Mouse (Mus musculus): ENCODE results near the gene Ptcra. TPM values are rescaled to one million over a fixed set of nuclear protein-coding genes. Genes with fewer than 3 reads are reported as not detected.

The Ptcra gene
- polyA plus RNA-seq, 1 experiment from 2014 or later: not detected

GRCm38 (mm10) chr17:46724477-46725084 is 38.9 kb downstream of the Ptcra start:
- no peak overlapping the region for H3K27ac ChIP-seq (ENCODE audit: low read depth, low read length)
- no peak overlapping the region for H3K9ac ChIP-seq (ENCODE audit: low read depth, low read length)
- peaks cover 15% of the 10 kb centered on the region for H3K36me3 ChIP-seq (ENCODE audit: control insufficient read depth, insufficient read depth, low read length)
- no peaks in the 10 kb centered on the region for H3K4me1 ChIP-seq (ENCODE audit: control insufficient read depth, insufficient read depth, low read depth, low read length)
- ATAC-seq: no peak
- no peaks in the 10 kb centered on the region for H3K9me3 ChIP-seq (ENCODE audit: control insufficient read depth, low read length)
- WGBS: 81% methylated on average over 20 of the region's 20 CpGs
- H3K27me3 ChIP-seq (replicated peaks; ENCODE audit: control insufficient read depth, insufficient read depth, low read length): no peaks in the 10 kb centered on the region
- H3K4me2 ChIP-seq (ENCODE audit: low read length): no peak overlapping the region
- no peak overlapping the region for H3K4me3 ChIP-seq (ENCODE audit: low read length)

- Histone ChIP-seq H3K36me3 (ENCODE audit: control insufficient read depth, insufficient read depth, low read length) (peaks cover 22% of the 10 kb centered on the region), H3K27me3 (replicated peaks; ENCODE audit: control insufficient read depth, insufficient read depth, low read length) (no peaks in the 10 kb centered on the region), H3K27ac (ENCODE audit: low read depth, low read length) (no peak overlapping the region), H3K4me1 (ENCODE audit: control insufficient read depth, insufficient read depth, low read depth, low read length) (no peaks in the 10 kb centered on the region), H3K4me2 (ENCODE audit: low read length) (no peak overlapping the region), H3K9ac (ENCODE audit: low read depth, low read length) (no peak overlapping the region), H3K9me3 (ENCODE audit: control insufficient read depth, low read length) (no peaks in the 10 kb centered on the region), H3K4me3 (ENCODE audit: low read length) (no peak overlapping the region)
- no peak for ATAC-seq
- 88% methylated on average over 7 of the region's 7 CpGs for WGBS
Measured at GRCm38 (mm10) chr17:46721077-46721476, 42.4 kb downstream of the Ptcra start.

- no peak overlapping the region for H3K9ac ChIP-seq (ENCODE audit: low read depth, low read length)
- 93% methylated on average over 11 of the region's 11 CpGs for WGBS
Measured at GRCm38 (mm10) chr17:46714756-46715481, 48.6 kb downstream of the Ptcra start.

GRCm38 (mm10) chr17:46713849-46714248 is 49.7 kb downstream of the Ptcra start:
- no peak overlapping the region for H3K4me2 ChIP-seq (ENCODE audit: low read length)
- ATAC-seq: no peak
- no peak overlapping the region for H3K9ac ChIP-seq (ENCODE audit: low read depth, low read length)
- H3K36me3 ChIP-seq (ENCODE audit: control insufficient read depth, insufficient read depth, low read length): peaks cover 24% of the 10 kb centered on the region
- H3K4me3 ChIP-seq (ENCODE audit: low read length): no peak overlapping the region
- WGBS: 84% methylated on average over 9 of the region's 9 CpGs
- H3K27me3 ChIP-seq (replicated peaks; ENCODE audit: control insufficient read depth, insufficient read depth, low read length): no peaks in the 10 kb centered on the region
- no peaks in the 10 kb centered on the region for H3K9me3 ChIP-seq (ENCODE audit: control insufficient read depth, low read length)
- no peak overlapping the region for H3K27ac ChIP-seq (ENCODE audit: low read depth, low read length)
- peaks cover 12% of the 10 kb centered on the region for H3K4me1 ChIP-seq (ENCODE audit: control insufficient read depth, insufficient read depth, low read depth, low read length)

More at GRCm38 (mm10) chr17:46714756-46715481, 48.6 kb downstream of the Ptcra start:
- Histone ChIP-seq H3K4me3 (ENCODE audit: low read length) (no peak overlapping the region), H3K9me3 (ENCODE audit: control insufficient read depth, low read length) (no peaks in the 10 kb centered on the region), H3K4me1 (ENCODE audit: control insufficient read depth, insufficient read depth, low read depth, low read length) (peaks cover 12% of the 10 kb centered on the region), H3K36me3 (ENCODE audit: control insufficient read depth, insufficient read depth, low read length) (peaks cover 24% of the 10 kb centered on the region), H3K4me2 (ENCODE audit: low read length) (no peak overlapping the region), H3K27ac (ENCODE audit: low read depth, low read length) (no peak overlapping the region), H3K27me3 (replicated peaks; ENCODE audit: control insufficient read depth, insufficient read depth, low read length) (no peaks in the 10 kb centered on the region)
- ATAC-seq: no peak

GRCm38 (mm10) chr17:46712442-46712841 is 51.1 kb downstream of the Ptcra start:
- H3K27me3 ChIP-seq (replicated peaks; ENCODE audit: control insufficient read depth, insufficient read depth, low read length): no peaks in the 10 kb centered on the region
- H3K36me3 ChIP-seq (ENCODE audit: control insufficient read depth, insufficient read depth, low read length): peaks cover 24% of the 10 kb centered on the region
- WGBS: 77% methylated on average over 7 of the region's 7 CpGs
- no peak overlapping the region for H3K27ac ChIP-seq (ENCODE audit: low read depth, low read length)
- peaks cover 12% of the 10 kb centered on the region for H3K4me1 ChIP-seq (ENCODE audit: control insufficient read depth, insufficient read depth, low read depth, low read length)
- H3K4me2 ChIP-seq (ENCODE audit: low read length): peak overlapping the region; percentile 89
- no peaks in the 10 kb centered on the region for H3K9me3 ChIP-seq (ENCODE audit: control insufficient read depth, low read length)
- H3K9ac ChIP-seq (ENCODE audit: low read depth, low read length): peak overlapping the region; percentile 95
- no peak for ATAC-seq
- H3K4me3 ChIP-seq (ENCODE audit: low read length): peak overlapping the region; percentile 98

GRCm38 (mm10) chr17:46711612-46712271 is 51.8 kb downstream of the Ptcra start:
- peak; percentile 71 for ATAC-seq
- Histone ChIP-seq H3K36me3 (ENCODE audit: control insufficient read depth, insufficient read depth, low read length) (peaks cover 20% of the 10 kb centered on the region), H3K9me3 (ENCODE audit: control insufficient read depth, low read length) (no peaks in the 10 kb centered on the region), H3K27me3 (replicated peaks; ENCODE audit: control insufficient read depth, insufficient read depth, low read length) (no peaks in the 10 kb centered on the region), H3K9ac (ENCODE audit: low read depth, low read length) (peak overlapping the region; percentile 95), H3K4me2 (ENCODE audit: low read length) (peak overlapping the region; percentile 89), H3K4me1 (ENCODE audit: control insufficient read depth, insufficient read depth, low read depth, low read length) (peaks cover 12% of the 10 kb centered on the region), H3K4me3 (ENCODE audit: low read length) (peak overlapping the region; percentile 98), H3K27ac (ENCODE audit: low read depth, low read length) (peak overlapping the region; percentile 80)
- WGBS: 1% methylated on average over 45 of the region's 76 CpGs

- no peaks in the 10 kb centered on the region for H3K9me3 ChIP-seq (ENCODE audit: control insufficient read depth, low read length)
- no peaks in the 10 kb centered on the region for H3K27me3 ChIP-seq (replicated peaks; ENCODE audit: control insufficient read depth, insufficient read depth, low read length)
- ATAC-seq: peak; percentile 94
- peak within 1 kb of the TSS; percentile 89 for H3K4me2 ChIP-seq (ENCODE audit: low read length)
- peak within 1 kb of the TSS; percentile 98 for H3K4me3 ChIP-seq (ENCODE audit: low read length)
- 8% methylated on average over 36 of the region's 36 CpGs for WGBS
- H3K27ac ChIP-seq (ENCODE audit: low read depth, low read length): peak within 1 kb of the TSS; percentile 80
- peaks cover 12% of the 10 kb centered on the region for H3K4me1 ChIP-seq (ENCODE audit: control insufficient read depth, insufficient read depth, low read depth, low read length)
- H3K36me3 ChIP-seq (ENCODE audit: control insufficient read depth, insufficient read depth, low read length): peaks cover 16% of the 10 kb centered on the region
- peak within 1 kb of the TSS; percentile 95 for H3K9ac ChIP-seq (ENCODE audit: low read depth, low read length)
Measured at GRCm38 (mm10) chr17:46710959-46711597, 52.4 kb downstream of the Ptcra start, which contains the start of gene Pex6. TSS of gene Pex6 (plus strand) at chr17:46711463.

GRCm38 (mm10) chr17:46706375-46707089 is 57.0 kb downstream of the Ptcra start:
- WGBS: 95% methylated on average over 14 of the region's 14 CpGs
- no peak overlapping the region for H3K4me2 ChIP-seq (ENCODE audit: low read length)
- no peak overlapping the region for H3K4me3 ChIP-seq (ENCODE audit: low read length)
- peaks cover 26% of the 10 kb centered on the region for H3K4me1 ChIP-seq (ENCODE audit: control insufficient read depth, insufficient read depth, low read depth, low read length)
- H3K36me3 ChIP-seq (ENCODE audit: control insufficient read depth, insufficient read depth, low read length): no peaks in the 10 kb centered on the region
- H3K9me3 ChIP-seq (ENCODE audit: control insufficient read depth, low read length): no peaks in the 10 kb centered on the region
- H3K27me3 ChIP-seq (replicated peaks; ENCODE audit: control insufficient read depth, insufficient read depth, low read length): no peaks in the 10 kb centered on the region
- no peak overlapping the region for H3K27ac ChIP-seq (ENCODE audit: low read depth, low read length)
- H3K9ac ChIP-seq (ENCODE audit: low read depth, low read length): no peak overlapping the region
- no peak for ATAC-seq
